Mouse (Mus musculus) C2C12 (cell line): ENCODE results near the gene Fgfbp3.

Source experiments
- CTCF ChIP-seq: IDR thresholded peaks from one replicate; pipeline ENCODE4 v1.5.1; 2011; ENCODE audit not compliant: control insufficient read depth, insufficient read depth, insufficient read length
- MAX ChIP-seq: IDR thresholded peaks from one replicate; pipeline ENCODE4 v1.6.1; 2011; ENCODE audit warnings: mild to moderate bottlenecking, control low read depth
- MYOD1 ChIP-seq: IDR thresholded peaks from one replicate; pipeline ENCODE4 v1.6.1; 2011; ENCODE audit warnings: low read depth; ENCODE audit not compliant: control insufficient read depth, insufficient read length
- MYOG ChIP-seq: IDR thresholded peaks from one replicate; pipeline ENCODE4 v1.6.1; 2011; ENCODE audit not compliant: control insufficient read depth, insufficient read length; ENCODE audit errors: extremely low read depth
- USF1 ChIP-seq: IDR thresholded peaks from one replicate; pipeline ENCODE4 v1.6.1; 2011; ENCODE audit warnings: low read depth, mild to moderate bottlenecking, control low read depth, moderate library complexity

DNA sequence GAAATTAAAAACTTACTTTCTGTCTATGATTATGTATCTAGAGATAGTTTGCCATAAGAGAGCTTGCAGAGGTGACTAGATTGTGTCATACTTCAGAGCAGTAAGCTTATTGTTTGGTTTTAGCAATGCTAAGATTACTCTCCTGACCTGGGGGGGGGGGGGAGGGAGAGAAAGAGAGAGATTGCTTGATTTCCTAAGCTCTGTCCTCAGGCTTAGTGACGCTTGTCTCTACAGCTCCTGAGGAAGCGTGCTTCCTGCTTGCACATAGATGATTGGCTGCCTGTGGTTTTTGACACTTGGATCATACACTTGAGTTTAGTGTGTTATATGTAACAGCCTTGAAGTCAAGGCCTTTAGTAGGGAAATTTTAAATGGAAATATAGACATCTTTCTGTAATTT, 44.8 kb downstream of the Fgfbp3 start:
- TF ChIP-seq CTCF, result no peak
- TF ChIP-seq USF1, result no peak
- TF ChIP-seq MAX, result no peak
- no peak for TF ChIP-seq MYOD1
- TF ChIP-seq MYOG, result no peak
